Mouse (Mus musculus) ES-Bruce4 (cell line): Measurements from ENCODE around the gene Itsn2. TPM values are rescaled to one million over a fixed set of nuclear protein-coding genes. Genes with fewer than 3 reads are reported as not detected.
"Not testable (repeated sequence)": the region's sequence is repeated elsewhere in the genome, so short reads cannot be mapped to it uniquely, and the experiment has no call there.

Experiments used
- H3K27ac ChIP-seq: 2 replicates; pipeline ENCODE4 v1.5.1; 2012; ENCODE audit warnings: low read length, inconsistent platforms; ENCODE audit not compliant: insufficient read depth
- H3K27me3 ChIP-seq: 2 replicates; pipeline ENCODE4 v1.6.1; 2012; ENCODE audit warnings: mild to moderate bottlenecking, low read length, inconsistent platforms; ENCODE audit not compliant: control insufficient read depth, poor library complexity, insufficient read depth, severe bottlenecking
- H3K36me3 ChIP-seq: 2 replicates; pipeline ENCODE4 v1.6.1; 2012; ENCODE audit warnings: inconsistent platforms, mild to moderate bottlenecking, low read length, moderate library complexity; ENCODE audit not compliant: control insufficient read depth, poor library complexity, insufficient read depth, severe bottlenecking
- H3K4me1 ChIP-seq: one replicate; pipeline ENCODE4 v1.8.1; 2011; ENCODE audit warnings: low read length; ENCODE audit not compliant: control insufficient read depth, insufficient read depth
- H3K4me3 ChIP-seq: 2 replicates; pipeline ENCODE4 v1.5.1; 2011; ENCODE audit warnings: low read depth, mild to moderate bottlenecking, low read length
- H3K9ac ChIP-seq: 2 replicates; pipeline ENCODE4 v1.6.1; 2012; ENCODE audit warnings: low read depth, mild to moderate bottlenecking, inconsistent platforms; ENCODE audit not compliant: poor library complexity, severe bottlenecking
- H3K9me3 ChIP-seq: replicated peaks from 2 replicates; pipeline ENCODE4 v1.6.1; 2012; ENCODE audit warnings: mild to moderate bottlenecking, low read length, inconsistent platforms; ENCODE audit not compliant: control insufficient read depth, poor library complexity, insufficient read depth, severe bottlenecking
- CTCF ChIP-seq: IDR thresholded peaks from one replicate; pipeline ENCODE4 v1.8.1; 2011; ENCODE audit warnings: low read depth, low read length
- EP300 ChIP-seq: IDR thresholded peaks from 2 replicates; pipeline ENCODE4 v1.6.1; 2011; ENCODE audit warnings: low read depth, low read length; ENCODE audit not compliant: insufficient read depth
- POLR2A ChIP-seq: IDR thresholded peaks from one replicate; pipeline ENCODE4 v1.8.1; 2011; ENCODE audit warnings: low read length; ENCODE audit not compliant: insufficient read depth
- polyA plus RNA-seq: library from polyadenylated mRNA; stranded (reverse); fragments of >200 nt; gene quantifications from 2 replicates; pipeline ENCODE4 v1.2.4, GENCODE M21; 2011; ENCODE audit warnings: low read depth; ENCODE audit not compliant: missing spikeins, insufficient read depth, insufficient read length

Itsn2 gene
- polyA plus RNA-seq, 1 experiment, result 35.3 TPM

GRCm38 (mm10) chr12:4740823-4741222, 148.4 kb downstream of the Itsn2 start:
- Histone ChIP-seq H3K27ac (no peak overlapping the region), H3K36me3 (no peaks in the 10 kb centered on the region), H3K9ac (no peak overlapping the region), H3K27me3 (no peaks in the 10 kb centered on the region), H3K4me1 (no peaks in the 10 kb centered on the region), H3K4me3 (no peak overlapping the region), H3K9me3 (no peaks in the 10 kb centered on the region)
- TF ChIP-seq POLR2A (no peak), CTCF (no peak)

DNA sequence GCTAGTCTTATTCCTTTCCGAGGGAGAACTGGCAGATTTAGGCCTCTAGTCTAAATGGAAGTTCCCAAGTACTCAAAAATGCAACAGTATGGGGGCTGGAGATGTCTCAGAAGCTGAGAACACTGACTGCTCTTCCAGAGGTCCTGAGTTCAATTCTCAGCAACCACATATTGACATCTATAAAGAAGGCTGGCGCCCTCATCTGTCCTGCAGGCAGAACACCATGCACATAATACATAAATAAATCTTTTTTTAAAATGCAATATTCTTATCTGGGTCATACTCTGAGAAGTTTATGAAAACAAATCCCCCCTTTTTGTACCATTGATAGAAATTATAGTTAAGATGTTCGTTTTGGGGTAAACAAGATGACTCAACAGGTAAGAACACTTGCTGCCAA, 149.7 kb downstream of the Itsn2 start:
- H3K4me1 ChIP-seq, result no peaks in the 10 kb centered on the region
- H3K27ac ChIP-seq, result no peak overlapping the region
- no peaks in the 10 kb centered on the region for H3K36me3 ChIP-seq
- no peaks in the 10 kb centered on the region for H3K27me3 ChIP-seq
- no peak overlapping the region for H3K4me3 ChIP-seq
- no peaks in the 10 kb centered on the region for H3K9me3 ChIP-seq
- H3K9ac ChIP-seq, result no peak overlapping the region
- TF ChIP-seq CTCF (no peak), POLR2A (no peak), EP300 (no peak)

GRCm38 (mm10) chr12:4744486-4744885, 152.0 kb downstream of the Itsn2 start:
- H3K4me1 ChIP-seq, result no peaks in the 10 kb centered on the region
- no peaks in the 10 kb centered on the region for H3K27me3 ChIP-seq
- no peak overlapping the region for H3K9ac ChIP-seq
- TF ChIP-seq EP300 (no peak), POLR2A (no peak), CTCF (no peak)
- H3K36me3 ChIP-seq, result no peaks in the 10 kb centered on the region
- no peak overlapping the region for H3K4me3 ChIP-seq
- no peaks in the 10 kb centered on the region for H3K9me3 ChIP-seq
- H3K27ac ChIP-seq, result no peak overlapping the region

- H3K9ac ChIP-seq, H3K9me3 ChIP-seq, H3K27me3 ChIP-seq, H3K4me3 ChIP-seq, H3K4me1 ChIP-seq, H3K36me3 ChIP-seq, H3K27ac ChIP-seq: not testable (repeated sequence)
Observed at GRCm38 (mm10) chr12:4754451-4754850, 162.0 kb downstream of the Itsn2 start.

- Histone ChIP-seq H3K27me3 (no peaks in the 10 kb centered on the region), H3K4me3 (no peak overlapping the region), H3K9ac (no peak overlapping the region), H3K36me3 (no peaks in the 10 kb centered on the region), H3K4me1 (no peaks in the 10 kb centered on the region), H3K9me3 (no peaks in the 10 kb centered on the region), H3K27ac (no peak overlapping the region)
- TF ChIP-seq CTCF (no peak), EP300 (no peak), POLR2A (no peak)
Observed at GRCm38 (mm10) chr12:4757060-4757459, 164.6 kb downstream of the Itsn2 start.

Other genes with a start within 250 kb of the Itsn2 start
- 18.0 and 21.9 TPM in 2 replicates for gene Ncoa1, start 115.5 kb upstream of the Itsn2 start, polyA plus RNA-seq
- gene Gm3625, start 289 bp downstream of the Itsn2 start, polyA plus RNA-seq, result not detected in 2 replicates
- gene Fam228a, start 145.8 kb downstream of the Itsn2 start, polyA plus RNA-seq, result 1.3 TPM in 1 of 2 replicates, not detected in the other
- 0.44 and 1.2 TPM in 2 replicates for gene Pfn4, start 176.4 kb downstream of the Itsn2 start, polyA plus RNA-seq
- gene Fam228b, start 176.6 kb downstream of the Itsn2 start, polyA plus RNA-seq, result 4.7 and 6.9 TPM in 2 replicates
- 183 and 208 TPM in 2 replicates for gene Sf3b6, start 224.9 kb downstream of the Itsn2 start, polyA plus RNA-seq
- gene Fkbp1b, start 249.0 kb downstream of the Itsn2 start, polyA plus RNA-seq, result 17.3 and 17.8 TPM in 2 replicates